Comparison of ENCODE assay signal across 17 mouse cellular contexts in genomic region chr5:133130316-133130715, GRCm38 (mm10).
"Had no signal": no experiment of that assay in that cellular context is flagged by ENCODE, and none has a peak within 500 bp of the region (broad histone marks: within the 10 kb centered on the region; RNA-seq: fewer than 3 reads in every experiment).

No protein-coding gene starts in this region.

- DNase-seq: kidney, adult 9 months; kidney, postnatal 14 days; kidney, postnatal 4 days; liver, postnatal 0 days; lung, embryonic 14.5 days; right cerebral cortex, postnatal 25 days; spleen, adult 18-20 months; thymus, adult 18-20 months; thymus, postnatal 36 days had no signal

- H3K4me2 ChIP-seq: lung, embryonic 14.5 days; midbrain, embryonic 13.5 days; neural tube, embryonic 13.5 days had no signal

- ATAC-seq: liver, postnatal 0 days; lung, postnatal 0 days; midbrain, embryonic 13.5 days; midbrain, embryonic 16.5 days had no signal

- H3K4me3 ChIP-seq: megakaryocyte, embryonic 14.5 days; midbrain, embryonic 10.5 days; midbrain, embryonic 13.5 days; myocyte; neural tube, embryonic 13.5 days had no signal

- H3K27ac ChIP-seq: liver, embryonic 14.5 days; midbrain, embryonic 10.5 days; midbrain, embryonic 13.5 days; neural tube, embryonic 13.5 days had no signal

- H3K27me3 ChIP-seq: megakaryocyte, embryonic 14.5 days; midbrain, embryonic 13.5 days; neural tube, embryonic 13.5 days had no signal

- H3K4me1 ChIP-seq: megakaryocyte, embryonic 14.5 days; midbrain, embryonic 10.5 days; midbrain, embryonic 13.5 days; neural tube, embryonic 13.5 days had no signal

- H3K9ac ChIP-seq: liver, embryonic 14.5 days; liver, postnatal 0 days; lung, embryonic 14.5 days; midbrain, embryonic 13.5 days; neural tube, embryonic 13.5 days had no signal

- H3K9me3 ChIP-seq: midbrain, embryonic 10.5 days; midbrain, embryonic 13.5 days; neural tube, embryonic 13.5 days had no signal

- H3K36me3 ChIP-seq: midbrain, embryonic 10.5 days; midbrain, embryonic 13.5 days; neural tube, embryonic 13.5 days had no signal
